Mouse (Mus musculus): ENCODE results near the gene Vav3. TPM values are rescaled to one million over a fixed set of nuclear protein-coding genes. Genes with fewer than 3 reads are reported as not detected.

The Vav3 gene
- total and polyA plus RNA-seq, 3 experiments, result 0.08 TPM; not detected in 2

DNA sequence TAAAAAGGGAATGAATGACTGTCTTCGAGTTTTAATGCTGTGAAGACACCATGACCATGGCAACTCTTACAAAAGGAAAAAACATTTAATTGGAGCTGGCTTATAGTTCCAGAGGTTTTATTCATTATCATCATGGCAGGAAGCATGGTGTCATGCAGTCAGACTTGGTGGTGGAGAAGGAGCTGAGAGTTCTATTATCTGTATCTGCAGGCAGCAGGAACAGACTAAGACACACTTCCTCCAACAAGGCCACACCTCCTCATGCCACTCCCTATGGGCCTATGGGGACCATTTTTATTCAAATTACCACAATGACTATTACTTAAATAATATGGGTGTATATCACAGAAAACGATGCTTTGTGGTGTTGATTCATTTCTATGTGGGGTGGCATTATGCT lies 307.8 kb downstream of the Vav3 start:
- Histone ChIP-seq H3K9ac (ENCODE audit: insufficient read depth, low read depth) (no peak overlapping the region), H3K4me2 (ENCODE audit: insufficient read depth, low read depth, poor library complexity, severe bottlenecking) (no peak overlapping the region), H3K27me3 (replicated peaks) (no peaks in the 10 kb centered on the region), H3K79me2 (replicated peaks; ENCODE audit: control insufficient read depth, extremely low read depth, insufficient read depth, poor library complexity, severe bottlenecking) (no peaks in the 10 kb centered on the region), H3K27ac (ENCODE audit: insufficient read depth, low read depth) (no peak overlapping the region), H3K36me3 (replicated peaks in 1 of 2; ENCODE audit: control insufficient read depth in 1 of 2, insufficient read depth in 1 of 2, low read length in 1 of 2) (no peaks in the 10 kb centered on the region), H3K9me3 (replicated peaks; ENCODE audit: low read length) (peaks cover 19% of the 10 kb centered on the region), H3K4me3 (replicated peaks in 1 of 3; ENCODE audit: low read depth in 2 of 3, low read length in 2 of 3, poor library complexity in 1 of 3) (no peak overlapping the region), H3K4me1 (ENCODE audit: control insufficient read depth in 1 of 2, insufficient read depth in 2 of 2) (no peaks in the 10 kb centered on the region)
- in situ Hi-C loops (cut with MboI; ENCODE audit: low pct_ligation_motif_present, low pct_unique_long_range_greater_than_20kb, low sequenced_read_pairs) (no loop called here), dilution Hi-C loops (cut with MboI; ENCODE audit: extremely low pct_ligation_motif_present, extremely low pct_unique_long_range_greater_than_20kb, low sequenced_read_pairs) (no loop called here)
- no peak for DNase-seq (ENCODE audit: extremely low read depth)
- TF ChIP-seq EP300 (IDR thresholded peaks at IDR 0.05; ENCODE audit: low read length) (no peak), MYC (IDR thresholded peaks at IDR 0.05; ENCODE audit: low read depth, low read length) (no peak), CTCF (conservative IDR thresholded peaks at IDR 0.05 in 1 of 2, IDR thresholded peaks at IDR 0.05 in 1 of 2; ENCODE audit: low read depth in 2 of 2, low read length in 2 of 2) (no peak), NRF1 (IDR thresholded peaks at IDR 0.05; ENCODE audit: low read depth, low read length) (no peak), NELFE (IDR thresholded peaks at IDR 0.05; ENCODE audit: low read depth, low read length) (no peak), ZKSCAN1 (IDR thresholded peaks at IDR 0.05; ENCODE audit: borderline replicate concordance, low read depth, low read length) (no peak)

DNA sequence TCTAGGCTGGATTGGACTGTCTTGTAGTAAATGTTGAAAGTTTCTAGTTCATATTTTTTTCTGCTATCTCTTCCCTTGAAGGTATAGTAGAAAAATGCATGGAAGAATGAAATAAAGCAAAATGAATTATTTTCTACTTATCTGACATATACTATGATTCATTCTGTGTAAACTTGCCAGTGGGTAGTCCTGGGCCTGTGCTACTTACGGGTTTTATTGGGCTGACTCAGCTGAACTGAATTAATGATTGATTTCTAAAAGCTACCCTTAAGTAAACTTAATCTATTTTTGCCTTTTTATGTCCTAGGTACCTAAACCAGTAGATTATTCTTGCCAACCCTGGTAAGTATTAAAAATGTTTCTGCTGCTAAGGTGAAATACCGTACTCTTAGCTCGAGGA lies 311.0 kb downstream of the Vav3 start:
- dilution Hi-C loops (cut with MboI; ENCODE audit: extremely low pct_ligation_motif_present, extremely low pct_unique_long_range_greater_than_20kb, low sequenced_read_pairs) (no loop called here), in situ Hi-C loops (cut with MboI; ENCODE audit: low pct_ligation_motif_present, low pct_unique_long_range_greater_than_20kb, low sequenced_read_pairs) (no loop called here)
- TF ChIP-seq USF2 (conservative IDR thresholded peaks at IDR 0.05; ENCODE audit: low read depth, low read length), result no peak
- TF ChIP-seq POLR2A (IDR thresholded peaks at IDR 0.05; ENCODE audit: low read depth, low read length), result no peak
- TF ChIP-seq POLR2AphosphoS2 (IDR thresholded peaks at IDR 0.05; ENCODE audit: low read depth, low read length), result no peak
- TF ChIP-seq ELF1 (IDR thresholded peaks at IDR 0.05; ENCODE audit: low read depth, low read length), result no peak
- TF ChIP-seq MAX (IDR thresholded peaks at IDR 0.05; ENCODE audit: low read length), result no peak
- no peak for TF ChIP-seq MYC (IDR thresholded peaks at IDR 0.05; ENCODE audit: low read depth, low read length)
- no peak for TF ChIP-seq EP300 (IDR thresholded peaks at IDR 0.05; ENCODE audit: low read length)
- no peak for TF ChIP-seq MXI1 (IDR thresholded peaks at IDR 0.05; ENCODE audit: low read depth, low read length)
- no peak for TF ChIP-seq CHD1 (IDR thresholded peaks at IDR 0.05; ENCODE audit: low read depth, low read length)
- no peak for TF ChIP-seq TCF12 (IDR thresholded peaks at IDR 0.05; ENCODE audit: low read depth, low read length)
- TF ChIP-seq ZNF384 (IDR thresholded peaks at IDR 0.05; ENCODE audit: low read depth, low read length), result no peak
- TF ChIP-seq PAX5 (IDR thresholded peaks at IDR 0.05; ENCODE audit: low read length), result no peak
- H3K9ac ChIP-seq (ENCODE audit: insufficient read depth, low read depth), result no peak overlapping the region
- H3K27me3 ChIP-seq (replicated peaks), result no peaks in the 10 kb centered on the region
- no peak overlapping the region for H3K4me2 ChIP-seq (ENCODE audit: insufficient read depth, low read depth, poor library complexity, severe bottlenecking)
- no peaks in the 10 kb centered on the region for H3K4me1 ChIP-seq (ENCODE audit: control insufficient read depth in 1 of 2, insufficient read depth in 2 of 2)
- H3K36me3 ChIP-seq (replicated peaks in 1 of 2; ENCODE audit: control insufficient read depth in 1 of 2, insufficient read depth in 1 of 2, low read length in 1 of 2), result no peaks in the 10 kb centered on the region
- H3K79me2 ChIP-seq (replicated peaks; ENCODE audit: control insufficient read depth, extremely low read depth, insufficient read depth, poor library complexity, severe bottlenecking), result no peaks in the 10 kb centered on the region
- peaks cover 14% of the 10 kb centered on the region for H3K9me3 ChIP-seq (replicated peaks; ENCODE audit: low read length)
- H3K4me3 ChIP-seq (replicated peaks in 1 of 3; ENCODE audit: low read depth in 2 of 3, low read length in 2 of 3, poor library complexity in 1 of 3), result no peak overlapping the region
- H3K27ac ChIP-seq (ENCODE audit: insufficient read depth, low read depth), result no peak overlapping the region
- no peak for DNase-seq (ENCODE audit: extremely low read depth)
